Mouse (Mus musculus) ES-Bruce4 (cell line): ENCODE measurements around the gene Immt. TPM values are rescaled to one million over a fixed set of nuclear protein-coding genes. Genes with fewer than 3 reads are reported as not detected.

Experiments used
- H3K27ac ChIP-seq: 2 replicates; pipeline ENCODE4 v1.5.1; 2012; ENCODE audit warnings: low read length, inconsistent platforms; ENCODE audit not compliant: insufficient read depth
- H3K27me3 ChIP-seq: 2 replicates; pipeline ENCODE4 v1.6.1; 2012; ENCODE audit warnings: mild to moderate bottlenecking, low read length, inconsistent platforms; ENCODE audit not compliant: control insufficient read depth, poor library complexity, insufficient read depth, severe bottlenecking
- H3K36me3 ChIP-seq: 2 replicates; pipeline ENCODE4 v1.6.1; 2012; ENCODE audit warnings: inconsistent platforms, mild to moderate bottlenecking, low read length, moderate library complexity; ENCODE audit not compliant: control insufficient read depth, poor library complexity, insufficient read depth, severe bottlenecking
- H3K4me1 ChIP-seq: one replicate; pipeline ENCODE4 v1.8.1; 2011; ENCODE audit warnings: low read length; ENCODE audit not compliant: control insufficient read depth, insufficient read depth
- H3K4me3 ChIP-seq: 2 replicates; pipeline ENCODE4 v1.5.1; 2011; ENCODE audit warnings: low read depth, mild to moderate bottlenecking, low read length
- H3K9ac ChIP-seq: 2 replicates; pipeline ENCODE4 v1.6.1; 2012; ENCODE audit warnings: low read depth, mild to moderate bottlenecking, inconsistent platforms; ENCODE audit not compliant: poor library complexity, severe bottlenecking
- H3K9me3 ChIP-seq: replicated peaks from 2 replicates; pipeline ENCODE4 v1.6.1; 2012; ENCODE audit warnings: mild to moderate bottlenecking, low read length, inconsistent platforms; ENCODE audit not compliant: control insufficient read depth, poor library complexity, insufficient read depth, severe bottlenecking
- CTCF ChIP-seq: IDR thresholded peaks from one replicate; pipeline ENCODE4 v1.8.1; 2011; ENCODE audit warnings: low read depth, low read length
- EP300 ChIP-seq: IDR thresholded peaks from 2 replicates; pipeline ENCODE4 v1.6.1; 2011; ENCODE audit warnings: low read depth, low read length; ENCODE audit not compliant: insufficient read depth
- POLR2A ChIP-seq: IDR thresholded peaks from one replicate; pipeline ENCODE4 v1.8.1; 2011; ENCODE audit warnings: low read length; ENCODE audit not compliant: insufficient read depth
- polyA plus RNA-seq: library from polyadenylated mRNA; stranded (reverse); fragments of >200 nt; gene quantifications from 2 replicates; pipeline ENCODE4 v1.2.4, GENCODE M21; 2011; ENCODE audit warnings: low read depth; ENCODE audit not compliant: missing spikeins, insufficient read depth, insufficient read length

Gene Immt
- 128 and 129 TPM in 2 replicates for polyA plus RNA-seq

- H3K9me3 ChIP-seq: no peaks in the 10 kb centered on the region
- peak within 1 kb of the TSS; percentile 94 for H3K4me3 ChIP-seq
- TF ChIP-seq POLR2A: peak; percentile 75
- 0 out of 2 replicates have a peak, but pooled peaks have one; percentile 6 for TF ChIP-seq EP300
- no peak for TF ChIP-seq CTCF
- no peaks in the 10 kb centered on the region for H3K4me1 ChIP-seq
- no peaks in the 10 kb centered on the region for H3K36me3 ChIP-seq
- H3K9ac ChIP-seq: peak within 1 kb of the TSS; percentile 66
- peak within 1 kb of the TSS; percentile 74 for H3K27ac ChIP-seq
- H3K27me3 ChIP-seq: no peaks in the 10 kb centered on the region
These were observed at the start of gene Immt for GRCm38 (mm10) chr6:71830690-71831580. Gene Immt, plus strand, starts transcription at chr6:71831331.

- no peaks in the 10 kb centered on the region for H3K27me3 ChIP-seq
- TF ChIP-seq EP300 (no peak), CTCF (no peak), POLR2A (no peak)
- no peak overlapping the region for H3K27ac ChIP-seq
- no peaks in the 10 kb centered on the region for H3K9me3 ChIP-seq
- H3K4me3 ChIP-seq: no peak overlapping the region
- no peak overlapping the region for H3K9ac ChIP-seq
- no peaks in the 10 kb centered on the region for H3K36me3 ChIP-seq
- peaks cover 8% of the 10 kb centered on the region for H3K4me1 ChIP-seq
These were observed 48.0 kb upstream of the Immt start for GRCm38 (mm10) chr6:71783165-71783564.

GRCm38 (mm10) chr6:71788348-71788747 is 42.8 kb upstream of the Immt start:
- Histone ChIP-seq H3K9me3 (no peaks in the 10 kb centered on the region), H3K4me3 (no peak overlapping the region), H3K27ac (no peak overlapping the region), H3K9ac (no peak overlapping the region), H3K27me3 (no peaks in the 10 kb centered on the region), H3K36me3 (no peaks in the 10 kb centered on the region), H3K4me1 (no peaks in the 10 kb centered on the region)
- TF ChIP-seq EP300 (no peak), CTCF (no peak), POLR2A (no peak)

- Histone ChIP-seq H3K4me1 (no peaks in the 10 kb centered on the region), H3K9ac (no peak overlapping the region), H3K4me3 (no peak overlapping the region), H3K27me3 (no peaks in the 10 kb centered on the region), H3K36me3 (no peaks in the 10 kb centered on the region), H3K9me3 (no peaks in the 10 kb centered on the region), H3K27ac (no peak overlapping the region)
- TF ChIP-seq POLR2A (no peak), CTCF (no peak), EP300 (no peak)
These were observed 39.4 kb upstream of the Immt start for GRCm38 (mm10) chr6:71791771-71792170.

GRCm38 (mm10) chr6:71799391-71799790 is 31.7 kb upstream of the Immt start:
- Histone ChIP-seq H3K4me1 (no peaks in the 10 kb centered on the region), H3K36me3 (no peaks in the 10 kb centered on the region), H3K9me3 (no peaks in the 10 kb centered on the region), H3K27ac (no peak overlapping the region), H3K9ac (no peak overlapping the region), H3K27me3 (no peaks in the 10 kb centered on the region), H3K4me3 (no peak overlapping the region)
- TF ChIP-seq POLR2A: no peak
- no peak for TF ChIP-seq EP300
- no peak for TF ChIP-seq CTCF
